Mouse (Mus musculus) hindbrain, postnatal 0 days (tissue): ENCODE data around the gene Mxi1. TPM values are rescaled to one million over a fixed set of nuclear protein-coding genes. Genes with fewer than 3 reads are reported as not detected.
A peak's percentile ranks its signal among the peaks of the same experiment; 100 is the strongest.

Source experiments
- ATAC-seq: fragments of 200-750 bp; cut with Nextera tagmentation; 2 replicates; pipeline ENCODE4 v1.8.0; 2017; ENCODE audit warnings: mild to moderate bottlenecking, moderate TSS enrichment, moderate library complexity
- DNase-seq: peaks from one replicate; pipeline ENCODE4 v3.0.0-alpha.2; 2015; ENCODE audit warnings: low spot score
- H3K27ac ChIP-seq: fragments of 300-500 bp; sonication (generic); 2 replicates; pipeline ENCODE4 v1.5.1; 2014; ENCODE audit warnings: mild to moderate bottlenecking
- H3K27me3 ChIP-seq: fragments of 300-500 bp; sonication (generic); 2 replicates; pipeline ENCODE4 v1.6.1; 2014; ENCODE audit warnings: low read length, mixed read lengths; ENCODE audit not compliant: insufficient read depth
- H3K36me3 ChIP-seq: fragments of 300-500 bp; sonication (generic); 2 replicates; pipeline ENCODE4 v1.6.1; 2014; ENCODE audit warnings: low read length, mixed read lengths; ENCODE audit not compliant: insufficient read depth
- H3K4me1 ChIP-seq: fragments of 300-500 bp; sonication (generic); 2 replicates; pipeline ENCODE4 v1.6.1; 2014; ENCODE audit warnings: antibody characterized with exemption, low read length, mixed read lengths; ENCODE audit not compliant: insufficient read depth
- H3K4me2 ChIP-seq: fragments of 300-500 bp; sonication (generic); 2 replicates; pipeline ENCODE4 v1.6.1; 2014; ENCODE audit warnings: low read depth, mild to moderate bottlenecking, low read length, moderate library complexity, mixed read lengths
- H3K4me3 ChIP-seq: fragments of 300-500 bp; sonication (generic); 2 replicates; pipeline ENCODE4 v1.5.1; 2014; ENCODE audit warnings: low read length
- H3K9ac ChIP-seq: fragments of 300-500 bp; sonication (generic); replicated peaks from 2 replicates; pipeline ENCODE4 v1.6.1; 2014; ENCODE audit warnings: mild to moderate bottlenecking, low read length, moderate library complexity, mixed read lengths
- H3K9me3 ChIP-seq: fragments of 300-500 bp; sonication (generic); 2 replicates; pipeline ENCODE4 v1.6.1; 2016; ENCODE audit warnings: low read length, mixed read lengths
- CTCF ChIP-seq: IDR thresholded peaks from 2 replicates; pipeline ENCODE4 v1.5.1; 2016; ENCODE audit warnings: antibody characterized with exemption, control low read depth, low read depth
- WGBS: fragments of 180-500 bp; shearing (Covaris S2); extraction: QIAGEN DNeasy Blood & Tissue Kit; methylation state at CpG from one replicate; pipeline ENCODE4 v1.1.7; 2014; 5-methylcytosine and 5-hydroxymethylcytosine counted together
- polyA plus RNA-seq: library from polyadenylated mRNA; unstranded; fragments of >200 nt; fragmentation: Nextera tagmentation; extraction: Ambion mirVana; gene quantifications from 2 replicates; pipeline ENCODE4 v1.2.1, GENCODE M21; 2015
- total RNA-seq: library from RNA; depleted of rRNA; stranded (reverse); fragments of >200 nt; gene quantifications from 2 replicates; pipeline ENCODE4 v1.2.3, GENCODE M21; 2014; rRNA removed

The Mxi1 gene
- 41.9 and 44.5 TPM in 2 replicates for total RNA-seq
- 47.7 and 51.5 TPM in 2 replicates for polyA plus RNA-seq

DNA sequence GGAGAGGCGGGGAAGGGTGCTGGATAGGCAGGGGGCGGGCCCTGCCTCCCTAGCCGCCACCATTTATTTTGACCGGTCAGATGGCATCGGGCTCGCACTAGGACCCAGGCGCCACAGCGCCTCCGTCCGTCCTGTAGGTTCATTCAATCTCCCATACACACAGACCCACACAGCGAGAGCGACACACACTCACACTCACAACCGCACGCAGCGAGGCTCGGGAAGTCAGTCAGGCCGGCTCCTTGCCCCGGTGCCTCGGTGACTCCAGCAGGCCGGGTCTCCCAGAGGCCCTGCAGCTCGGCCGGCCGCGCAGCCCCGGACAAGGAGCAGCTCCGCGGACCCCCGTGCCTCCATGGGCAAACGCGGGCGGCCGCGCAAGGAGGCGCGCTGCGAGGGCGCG, at the start of gene Mxi1:
Gene Mxi1, plus strand, starts transcription at position 171 of the 400 bp plus-strand sequence.
- Histone ChIP-seq H3K36me3 (no peaks in the 10 kb centered on the region), H3K27ac (peak within 1 kb of the TSS; percentile 99), H3K27me3 (no peaks in the 10 kb centered on the region), H3K4me2 (peak within 1 kb of the TSS; percentile 94), H3K4me3 (peak within 1 kb of the TSS; percentile 93), H3K9ac (peak within 1 kb of the TSS; percentile 85), H3K9me3 (no peaks in the 10 kb centered on the region), H3K4me1 (peaks cover 13% of the 10 kb centered on the region)
- peak; percentile 90 for DNase-seq
- peak; percentile 59 for ATAC-seq
- WGBS: 2% methylated on average over 38 of the region's 38 CpGs
- TF ChIP-seq CTCF: peak; percentile 63

DNA sequence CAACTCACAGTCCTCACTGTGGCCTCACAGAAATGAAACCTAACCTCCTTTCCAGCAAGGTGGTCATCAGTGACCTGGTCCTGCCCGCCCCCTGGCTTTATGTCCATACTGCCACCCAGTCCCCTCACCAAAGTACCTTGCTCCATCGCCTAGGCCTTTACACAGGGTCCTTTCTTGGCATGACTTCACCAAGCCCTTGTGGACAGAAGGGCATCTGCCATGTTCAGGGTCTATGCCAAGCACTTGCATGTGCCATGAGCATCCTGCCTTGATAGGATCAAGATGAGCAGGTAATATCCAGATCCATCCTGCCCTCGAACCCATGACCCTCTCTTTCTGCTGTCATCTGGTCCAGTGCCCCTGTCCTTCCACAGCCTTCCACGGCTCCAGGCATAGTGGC, 49.5 kb upstream of the Mxi1 start:
- Histone ChIP-seq H3K4me2 (no peak overlapping the region), H3K9me3 (no peaks in the 10 kb centered on the region), H3K27me3 (no peaks in the 10 kb centered on the region), H3K9ac (no peak overlapping the region), H3K4me1 (peaks cover 7% of the 10 kb centered on the region; the same call in 1 of the 2 replicates), H3K4me3 (no peak overlapping the region), H3K27ac (no peak overlapping the region), H3K36me3 (no peaks in the 10 kb centered on the region)
- ATAC-seq (no peak), DNase-seq (no peak)
- TF ChIP-seq CTCF: no peak
- WGBS: 89% methylated on average over 4 of the region's 4 CpGs

DNA sequence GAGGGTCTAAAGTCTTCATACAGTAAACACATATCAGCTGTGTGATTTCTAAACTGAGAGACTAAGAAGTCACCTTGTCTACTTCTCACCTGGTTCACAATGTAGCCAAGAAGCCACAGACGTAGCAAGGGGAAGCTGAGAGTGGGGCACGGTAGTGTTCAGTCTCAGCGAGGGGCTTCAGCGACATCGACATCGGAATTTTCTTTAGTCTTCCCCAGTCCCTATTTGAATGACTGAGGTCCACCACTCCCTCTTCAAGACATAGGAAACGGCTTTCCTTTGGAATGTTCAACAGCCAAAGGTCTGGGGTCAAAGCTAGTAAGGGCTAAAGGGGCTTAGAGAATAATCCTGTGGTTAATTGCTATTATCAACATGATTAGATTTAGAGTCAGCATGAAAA, 48.3 kb upstream of the Mxi1 start:
- H3K4me3 ChIP-seq: no peak overlapping the region
- ATAC-seq (no peak), DNase-seq (no peak)
- H3K27me3 ChIP-seq: no peaks in the 10 kb centered on the region
- no peak for TF ChIP-seq CTCF
- whole genome bisulfite sequencing: 82% methylated on average over 7 of the region's 7 CpGs
- no peak overlapping the region for H3K4me2 ChIP-seq
- no peaks in the 10 kb centered on the region for H3K9me3 ChIP-seq
- H3K36me3 ChIP-seq: no peaks in the 10 kb centered on the region
- peaks cover 7% of the 10 kb centered on the region; the same call in 1 of the 2 replicates for H3K4me1 ChIP-seq
- no peak overlapping the region for H3K9ac ChIP-seq
- H3K27ac ChIP-seq: no peak overlapping the region

DNA sequence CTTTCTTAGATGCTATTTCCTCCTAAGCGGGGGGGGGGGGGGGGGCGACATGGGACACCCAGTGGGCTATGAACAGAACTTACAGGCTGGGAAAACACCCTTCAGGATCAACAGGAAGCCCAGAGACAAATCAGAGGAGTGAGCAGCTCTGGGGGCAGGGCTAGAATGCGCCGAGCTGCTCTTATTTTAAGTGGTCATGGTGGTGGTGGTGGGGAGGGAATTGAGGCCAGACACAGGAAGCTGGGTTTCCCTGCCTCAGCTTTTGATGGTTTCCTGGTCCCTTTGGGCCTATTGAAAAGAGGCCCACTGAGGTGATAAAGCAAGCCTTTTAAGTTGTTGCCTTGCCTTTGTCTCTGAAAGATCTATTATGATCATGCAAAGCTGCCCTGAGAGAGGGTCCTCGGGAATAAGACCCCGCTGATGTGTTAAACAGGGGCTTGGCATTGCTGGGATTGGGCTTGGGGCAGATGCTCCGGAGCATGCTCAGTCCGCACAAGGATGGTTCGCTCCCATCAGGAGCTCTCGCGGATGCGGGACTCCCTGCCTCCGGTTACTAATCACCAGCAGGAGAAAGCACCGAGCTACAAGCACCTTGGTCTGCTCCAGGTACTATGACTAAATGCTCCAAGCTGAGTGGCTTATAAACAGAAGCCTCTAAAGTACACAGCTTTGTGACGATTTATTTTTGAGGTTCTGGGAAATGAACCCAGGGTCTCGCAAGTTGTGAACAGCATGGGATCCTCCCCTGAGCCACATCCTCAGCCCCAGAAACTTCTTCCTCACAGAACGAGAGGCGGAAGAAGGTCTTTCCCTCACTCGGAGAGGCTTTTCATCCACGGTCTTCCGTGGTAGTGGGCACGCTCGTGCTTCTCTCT, 46.2 kb upstream of the Mxi1 start:
- ATAC-seq: no peak
- 27% methylated on average over 23 of the region's 23 CpGs for WGBS
- Histone ChIP-seq H3K27ac (no peak overlapping the region), H3K4me2 (0 out of 2 replicates have a peak overlapping the region, but pooled peaks have one; percentile 11), H3K36me3 (no peaks in the 10 kb centered on the region), H3K4me3 (no peak overlapping the region), H3K9ac (no peak overlapping the region), H3K4me1 (no peaks in the 10 kb centered on the region), H3K27me3 (no peaks in the 10 kb centered on the region), H3K9me3 (no peaks in the 10 kb centered on the region)
- no peak for TF ChIP-seq CTCF
- DNase-seq: no peak

DNA sequence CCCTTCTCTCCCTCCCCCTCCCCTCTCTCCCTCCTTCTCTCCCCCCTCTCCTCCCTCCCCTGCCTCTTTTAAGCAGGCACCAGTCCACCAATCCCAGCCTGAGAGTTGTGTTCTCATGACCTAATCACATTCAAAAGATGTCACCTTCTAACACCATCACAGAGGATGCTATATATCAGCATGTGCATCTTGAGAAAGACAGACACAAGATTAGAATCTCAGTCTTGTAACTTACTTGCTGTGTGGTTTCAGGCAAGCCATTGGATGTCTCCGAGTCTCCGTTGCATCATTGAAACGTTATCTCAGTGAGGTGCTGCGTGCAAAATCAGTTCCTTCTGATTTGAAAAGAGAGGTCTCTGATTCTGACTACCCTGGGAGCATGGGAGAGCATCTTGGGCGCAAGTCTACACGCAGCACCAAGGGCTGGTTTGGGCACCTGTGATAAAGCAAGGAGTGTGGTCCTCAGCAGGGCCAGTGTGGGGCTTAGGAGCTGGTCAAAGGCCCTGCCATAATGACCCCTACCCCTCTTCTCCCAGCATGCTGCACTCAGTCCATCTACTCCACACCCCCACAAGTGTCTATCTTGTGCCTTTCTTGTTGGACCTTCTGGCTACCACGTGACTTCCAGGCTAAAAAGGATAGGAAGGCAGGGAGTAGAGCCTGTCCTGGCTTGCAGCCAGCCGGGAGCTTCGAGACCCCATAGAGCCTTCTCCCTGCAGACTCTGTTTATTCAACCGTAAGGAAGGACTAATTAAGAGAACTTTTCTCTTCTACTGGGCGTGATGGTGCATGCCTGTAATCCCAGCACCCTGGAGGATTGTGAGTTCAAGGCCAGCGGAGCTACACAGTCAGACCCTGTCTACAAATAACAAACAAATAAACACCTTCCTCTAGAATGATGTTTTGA, 45.2 kb upstream of the Mxi1 start:
- Histone ChIP-seq H3K27ac (no peak overlapping the region), H3K4me1 (no peaks in the 10 kb centered on the region), H3K4me3 (no peak overlapping the region), H3K4me2 (no peak overlapping the region), H3K9me3 (no peaks in the 10 kb centered on the region), H3K36me3 (no peaks in the 10 kb centered on the region), H3K27me3 (no peaks in the 10 kb centered on the region), H3K9ac (no peak overlapping the region)
- no peak for TF ChIP-seq CTCF
- peak; percentile 56 for DNase-seq
- 46% methylated on average over 12 of the region's 12 CpGs for WGBS
- ATAC-seq: peak; percentile 49; the same call in 1 of the 2 replicates

DNA sequence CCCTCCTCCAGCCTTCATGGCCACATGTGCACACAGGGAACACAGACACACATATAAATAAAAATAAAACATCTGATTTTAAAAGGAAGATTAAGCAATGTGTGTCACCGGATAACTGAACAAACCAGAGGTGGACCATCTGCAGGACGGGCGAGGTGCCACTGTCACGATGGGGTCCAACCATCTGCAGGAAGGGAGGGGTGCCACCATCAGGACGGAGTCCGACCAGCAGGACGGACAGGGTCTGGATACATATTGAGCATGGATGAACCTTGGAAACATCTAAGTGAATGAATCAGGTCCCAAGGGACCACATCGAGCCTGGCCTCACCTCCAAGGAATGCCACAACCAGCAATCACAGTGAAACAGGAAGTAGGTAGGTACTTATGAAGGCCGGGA, 43.0 kb upstream of the Mxi1 start:
- H3K4me2 ChIP-seq: no peak overlapping the region
- H3K27me3 ChIP-seq: no peaks in the 10 kb centered on the region

More for the DNA sequence above, 43.0 kb upstream of the Mxi1 start:
- Histone ChIP-seq H3K4me3 (no peak overlapping the region), H3K36me3 (no peaks in the 10 kb centered on the region), H3K27ac (no peak overlapping the region), H3K9me3 (no peaks in the 10 kb centered on the region), H3K4me1 (no peaks in the 10 kb centered on the region), H3K9ac (no peak overlapping the region)
- TF ChIP-seq CTCF: no peak
- ATAC-seq: no peak
- DNase-seq: no peak
- WGBS: 84% methylated on average over 9 of the region's 9 CpGs
